Mouse (Mus musculus) spleen, adult 2 months (tissue): Measurements from ENCODE around the gene Zdhhc25.

Experiments used
- CTCF ChIP-seq: fragments of 200-500 bp; IDR thresholded peaks from 2 replicates; pipeline ENCODE4 v1.5.1; 2011; ENCODE audit warnings: mild to moderate bottlenecking, inconsistent platforms; ENCODE audit not compliant: insufficient read depth, insufficient read length, insufficient replicate concordance; ENCODE audit errors: extremely low read depth
- POLR2A ChIP-seq: fragments of 200-500 bp; IDR thresholded peaks from 2 replicates; pipeline ENCODE4 v1.6.1; 2011; ENCODE audit warnings: low read depth, low read length, inconsistent platforms

GRCm38 (mm10) chr15:88605415-88605785 is 5.3 kb downstream of the Zdhhc25 start:
- TF ChIP-seq CTCF (no peak), POLR2A (no peak)
